Mouse (Mus musculus) bone marrow macrophage, adult 2 months (primary cell): ENCODE results near the gene Mob3a. TPM values are rescaled to one million over a fixed set of nuclear protein-coding genes. Genes with fewer than 3 reads are reported as not detected.

ENCODE experiments used
- H3K27ac ChIP-seq: 2 replicates; pipeline ENCODE4 v1.5.1; 2012; ENCODE audit warnings: low read depth, low read length; ENCODE audit not compliant: insufficient read depth
- H3K4me1 ChIP-seq: 2 replicates; pipeline ENCODE4 v1.6.1; 2012; ENCODE audit warnings: low read length; ENCODE audit not compliant: control insufficient read depth, insufficient read depth
- H3K4me3 ChIP-seq: 2 replicates; pipeline ENCODE4 v1.5.1; 2012; ENCODE audit warnings: mild to moderate bottlenecking, low read length, moderate library complexity; ENCODE audit not compliant: insufficient read depth
- CTCF ChIP-seq: IDR thresholded peaks from 2 replicates; pipeline ENCODE4 v1.5.1; 2012; ENCODE audit warnings: low read depth, mild to moderate bottlenecking, low read length, moderate library complexity
- POLR2A ChIP-seq: IDR thresholded peaks from 2 replicates; pipeline ENCODE4 v1.6.1; 2012; ENCODE audit warnings: mild to moderate bottlenecking, low read depth, low read length, borderline replicate concordance
- polyA plus RNA-seq: library from polyadenylated mRNA; stranded (reverse); fragments of >200 nt; gene quantifications from 2 replicates; pipeline ENCODE4 v1.2.4, GENCODE M21; 2012; ENCODE audit not compliant: missing spikeins, insufficient read depth, insufficient read length

The Mob3a gene
- polyA plus RNA-seq, 1 experiment = 53.3 TPM

DNA sequence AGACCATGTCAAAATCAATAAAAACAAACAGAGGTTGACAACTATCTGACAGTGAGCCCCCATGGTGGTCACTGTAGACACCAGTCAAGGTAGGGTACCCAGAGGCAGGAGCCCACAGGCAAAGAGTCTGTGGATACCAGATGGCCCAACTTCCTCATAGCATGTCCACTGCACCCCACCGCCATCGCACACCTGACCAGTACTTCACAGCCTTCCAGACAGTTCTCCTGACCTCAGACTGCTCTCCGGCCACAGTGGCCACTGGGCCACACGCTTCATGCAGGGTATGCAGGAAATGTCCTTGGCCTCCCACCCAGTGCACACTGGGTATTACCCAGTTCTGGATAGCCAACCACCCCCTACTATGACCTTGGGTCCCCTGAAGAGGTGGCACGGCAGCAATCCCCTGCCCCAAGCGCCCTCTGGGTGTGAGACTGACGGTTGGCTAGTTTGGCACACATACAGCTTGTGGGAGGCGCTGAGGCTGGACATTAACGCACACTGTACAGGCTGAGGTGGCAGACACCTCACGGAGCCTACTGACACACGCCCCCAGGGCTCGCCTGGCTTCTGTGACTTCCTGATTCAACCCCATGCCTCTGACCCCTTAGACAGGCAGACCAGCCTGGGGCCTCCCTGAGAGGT lies 8.3 kb downstream of the Mob3a start:
- H3K4me1 ChIP-seq = peaks cover 60% of the 10 kb centered on the region
- no peak for TF ChIP-seq CTCF
- TF ChIP-seq POLR2A = no peak
- no peak overlapping the region for H3K4me3 ChIP-seq
- peak overlapping the region; percentile 88 for H3K27ac ChIP-seq

DNA sequence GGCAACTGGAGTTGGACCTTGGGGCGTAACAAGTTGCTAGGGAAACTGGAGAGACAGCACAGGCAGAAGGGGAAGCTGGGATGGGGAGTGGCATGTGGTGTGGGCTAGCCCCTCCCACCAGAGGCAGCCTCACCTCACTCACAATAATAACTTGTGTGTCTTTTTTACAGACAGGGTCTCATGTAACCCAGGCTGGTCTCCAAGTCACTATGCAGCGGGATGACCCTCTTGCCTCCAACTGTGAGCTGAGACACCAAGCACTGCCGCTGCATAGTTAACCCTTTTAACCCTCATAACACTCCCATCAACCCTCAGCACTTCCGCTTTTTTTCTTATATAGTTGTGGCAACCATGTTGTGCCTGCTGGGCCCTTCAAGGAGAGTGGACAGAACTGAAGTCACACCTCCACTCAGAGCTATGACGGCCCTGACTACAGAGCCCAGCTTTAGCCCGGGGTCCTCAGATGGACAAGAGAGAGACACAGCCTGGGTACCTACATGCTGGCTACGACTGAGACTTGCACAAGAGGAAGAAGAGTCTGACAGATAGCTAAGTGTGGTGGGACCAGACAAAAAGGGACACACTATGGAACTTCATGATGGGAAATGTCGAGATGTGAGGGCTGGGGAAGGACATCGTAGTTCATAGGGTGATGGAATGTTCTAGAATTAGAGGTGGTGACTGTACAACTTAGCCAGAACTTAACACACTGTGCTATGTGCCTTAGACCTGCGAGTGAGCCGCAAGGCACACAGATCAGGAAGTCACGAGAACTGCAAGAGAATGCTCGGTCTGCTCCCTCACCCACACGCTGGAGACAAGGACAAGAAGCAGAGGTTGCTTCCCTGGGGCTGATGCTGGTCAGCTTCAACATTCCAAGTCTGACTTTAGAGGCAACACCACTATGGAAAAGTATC lies 9.3 kb downstream of the Mob3a start:
- Histone ChIP-seq H3K27ac (peak overlapping the region; percentile 88), H3K4me3 (peak overlapping the region; percentile 31), H3K4me1 (peaks cover 51% of the 10 kb centered on the region)
- TF ChIP-seq CTCF (no peak), POLR2A (no peak)

DNA sequence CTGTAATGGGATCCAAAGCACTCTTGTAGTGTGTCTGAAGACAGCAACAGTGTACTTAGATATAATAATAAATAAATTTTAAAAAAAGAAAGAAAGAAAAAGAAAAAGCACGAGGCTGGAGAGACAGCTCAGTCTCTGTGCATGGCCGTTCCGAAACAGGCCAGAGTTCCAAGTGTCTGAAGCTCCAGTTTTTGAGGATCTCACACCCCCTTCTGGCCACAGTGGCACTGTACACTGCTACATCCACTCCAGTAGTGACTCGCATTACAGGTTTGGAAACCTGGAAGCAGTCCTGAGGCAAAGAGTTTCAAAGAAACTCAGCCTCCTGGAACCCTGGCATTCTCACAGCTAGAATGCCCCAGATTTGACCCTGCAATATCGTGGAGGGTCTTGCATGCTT lies 13.9 kb downstream of the Mob3a start:
- peaks cover 12% of the 10 kb centered on the region for H3K4me1 ChIP-seq
- no peak overlapping the region for H3K27ac ChIP-seq
- peak; percentile 36 for TF ChIP-seq CTCF
- TF ChIP-seq POLR2A = no peak
- no peak overlapping the region for H3K4me3 ChIP-seq

DNA sequence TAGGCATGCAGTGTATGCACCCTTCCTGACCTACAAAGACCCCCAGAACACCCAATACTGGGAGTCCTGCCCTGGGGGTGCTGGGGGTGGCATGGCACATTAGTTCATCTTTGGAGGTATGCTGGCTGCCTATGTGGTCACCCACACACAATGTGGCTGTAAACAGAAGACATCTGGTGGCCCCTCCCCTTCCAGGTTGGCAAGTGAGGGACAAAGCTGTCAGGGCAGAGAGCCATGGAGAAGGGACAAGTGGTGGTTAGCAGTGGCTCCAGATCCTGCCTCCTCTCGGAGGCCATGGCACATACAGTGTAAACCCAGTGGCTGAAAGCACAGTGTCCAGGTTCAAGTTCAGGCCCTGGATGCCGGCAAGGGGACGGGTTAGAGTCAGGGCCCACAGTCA lies 15.2 kb downstream of the Mob3a start:
- no peak overlapping the region for H3K27ac ChIP-seq
- H3K4me1 ChIP-seq = peaks cover 5% of the 10 kb centered on the region
- no peak overlapping the region for H3K4me3 ChIP-seq
- TF ChIP-seq POLR2A (no peak), CTCF (no peak)

DNA sequence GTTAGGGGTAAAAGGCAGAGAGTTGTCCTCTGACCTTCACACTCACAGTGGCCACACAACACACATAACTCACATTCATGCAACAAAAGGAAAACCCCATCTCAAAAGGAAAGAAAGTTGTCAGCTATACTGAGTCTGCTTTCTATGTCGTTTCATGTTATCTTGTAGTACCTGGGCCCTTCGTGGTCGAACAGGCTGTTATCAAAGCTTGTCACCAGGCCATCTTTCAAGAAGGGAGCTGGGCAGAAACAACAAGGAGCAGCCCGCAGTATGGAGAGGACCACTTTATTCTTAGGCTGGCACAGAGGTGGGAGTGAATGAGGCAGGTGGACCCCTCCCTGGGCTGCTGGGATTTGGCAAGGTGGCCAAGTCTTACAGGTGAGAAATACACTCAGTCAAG lies 16.8 kb downstream of the Mob3a start:
- Histone ChIP-seq H3K4me3 (no peak overlapping the region), H3K27ac (no peak overlapping the region), H3K4me1 (peaks cover 12% of the 10 kb centered on the region)
- no peak for TF ChIP-seq CTCF
- TF ChIP-seq POLR2A = no peak

DNA sequence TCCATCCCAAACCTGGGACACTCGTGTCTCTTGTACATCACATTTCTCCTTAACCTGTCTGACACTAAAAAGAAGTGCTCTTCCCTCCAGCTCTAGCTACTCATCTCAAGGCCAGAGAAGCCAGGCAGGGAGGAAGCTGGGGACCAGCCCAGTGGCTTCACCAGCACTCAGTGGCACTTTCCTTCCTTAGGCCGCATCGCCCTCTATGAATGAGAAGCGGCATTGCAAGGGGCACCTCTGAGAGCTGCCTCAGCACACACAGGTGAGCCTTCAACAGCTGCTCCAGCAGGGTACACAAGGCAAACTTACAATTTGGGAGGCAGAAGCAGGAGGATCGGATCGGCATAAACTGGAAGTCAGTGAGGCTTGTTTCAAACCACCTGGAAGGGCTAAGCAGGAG lies 17.6 kb downstream of the Mob3a start:
- Histone ChIP-seq H3K4me3 (no peak overlapping the region), H3K27ac (no peak overlapping the region), H3K4me1 (peaks cover 19% of the 10 kb centered on the region)
- TF ChIP-seq POLR2A = no peak
- peak; percentile 36; the same call in 1 of the 2 replicates for TF ChIP-seq CTCF

DNA sequence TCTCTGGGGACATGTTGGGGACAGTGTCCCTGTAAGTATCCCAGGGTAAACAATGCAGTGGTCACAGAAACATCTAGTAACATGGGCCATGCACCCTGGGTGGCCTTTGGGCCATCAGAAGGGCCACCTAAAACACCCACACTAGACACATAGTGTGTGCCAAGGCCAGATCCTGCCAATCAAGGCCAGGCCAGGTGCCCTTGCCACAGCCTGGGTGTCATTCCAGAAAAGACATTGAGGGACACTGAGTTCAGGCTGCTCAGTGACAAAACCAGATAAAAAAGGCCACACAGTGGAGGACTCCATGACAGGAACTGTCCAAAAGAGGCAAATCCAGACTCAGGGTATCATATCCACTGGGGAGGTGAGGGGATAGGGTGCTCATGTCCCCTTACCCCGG lies 18.1 kb downstream of the Mob3a start:
- no peak overlapping the region for H3K4me3 ChIP-seq
- H3K27ac ChIP-seq = no peak overlapping the region
- H3K4me1 ChIP-seq = peaks cover 24% of the 10 kb centered on the region
- TF ChIP-seq POLR2A (no peak), CTCF (no peak)

DNA sequence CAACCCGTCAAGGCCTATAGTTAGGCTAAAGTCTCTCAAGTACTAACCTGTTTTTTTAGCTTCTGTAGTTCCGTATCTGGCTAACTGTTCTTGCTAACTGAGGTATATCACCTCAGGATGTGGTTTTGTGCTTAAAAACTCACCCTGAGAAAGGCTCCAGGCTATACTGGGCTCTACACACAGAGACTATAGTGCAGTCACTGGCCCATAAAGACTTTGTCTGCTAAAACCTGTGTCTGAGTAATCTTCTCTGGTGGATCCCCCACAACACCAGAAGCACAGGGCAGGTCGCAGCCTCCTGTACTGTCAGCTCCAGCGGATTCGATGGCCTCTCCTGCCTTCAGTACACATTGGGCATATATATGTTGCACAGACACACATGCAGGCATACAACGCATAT lies 19.8 kb downstream of the Mob3a start:
- no peak for TF ChIP-seq POLR2A
- no peak for TF ChIP-seq CTCF

DNA sequence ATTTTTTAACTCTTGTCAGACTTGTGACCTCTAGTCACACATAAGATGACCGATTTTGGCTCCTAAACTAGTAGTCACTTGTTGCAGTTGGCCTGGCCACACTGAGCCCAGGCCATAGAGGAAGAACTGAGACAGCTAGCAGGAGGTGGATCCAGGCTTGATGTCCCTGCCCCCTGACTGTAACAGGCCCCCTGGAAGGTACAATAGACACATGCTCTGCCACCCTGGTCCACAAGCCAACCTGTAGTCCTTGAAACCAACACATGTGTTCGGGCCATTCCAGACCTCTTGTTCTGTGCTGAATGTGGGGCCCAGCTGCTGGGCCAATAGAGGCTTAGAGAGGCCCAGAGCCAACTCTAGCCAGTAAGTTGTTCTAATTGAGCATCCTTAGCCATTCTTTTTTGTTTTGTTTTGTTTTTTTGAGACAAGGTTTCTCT lies 21.5 kb downstream of the Mob3a start:
- Histone ChIP-seq H3K4me1 (peaks cover 29% of the 10 kb centered on the region), H3K4me3 (no peak overlapping the region), H3K27ac (peak overlapping the region; percentile 99)
- TF ChIP-seq POLR2A (no peak), CTCF (no peak)

More for the DNA sequence above, 19.8 kb downstream of the Mob3a start:
- H3K4me1 ChIP-seq = peaks cover 29% of the 10 kb centered on the region
- no peak overlapping the region for H3K27ac ChIP-seq
- H3K4me3 ChIP-seq = no peak overlapping the region

DNA sequence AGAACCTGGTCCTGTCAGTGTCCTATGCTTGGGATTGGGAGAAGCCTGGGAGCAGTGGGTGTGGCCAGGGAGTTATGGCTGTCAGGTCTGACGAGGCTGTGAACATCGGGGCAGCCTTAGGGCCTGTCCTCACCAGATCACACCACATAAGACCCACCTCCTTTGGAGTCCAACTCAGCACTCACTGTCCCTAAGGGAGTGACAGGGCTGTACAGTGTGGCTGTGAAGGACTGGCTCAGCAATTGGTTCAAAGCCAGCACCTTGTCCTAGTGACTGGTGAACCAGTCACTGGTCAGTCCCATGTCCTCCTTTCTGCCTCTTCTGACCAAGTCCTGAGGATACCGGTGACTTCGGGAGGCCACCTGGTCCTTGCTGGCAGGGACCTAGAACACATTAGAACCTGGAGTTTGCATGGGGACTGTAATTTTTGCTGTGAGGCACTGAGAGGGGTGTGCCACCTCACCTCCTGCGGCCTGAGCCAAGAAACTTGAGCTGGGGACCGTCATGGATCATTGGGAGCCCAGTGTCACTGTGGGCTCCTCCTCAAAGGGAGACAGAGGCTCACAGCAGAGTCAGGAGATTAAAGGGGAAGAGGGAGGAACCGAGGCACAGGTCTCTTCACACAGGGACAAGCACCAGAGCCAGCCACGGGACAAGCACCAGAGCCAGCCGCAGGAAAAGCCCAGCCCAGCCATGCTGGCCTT lies 22.1 kb downstream of the Mob3a start:
- Histone ChIP-seq H3K4me3 (no peak overlapping the region), H3K4me1 (peaks cover 29% of the 10 kb centered on the region), H3K27ac (peak overlapping the region; percentile 99)
- TF ChIP-seq CTCF (no peak), POLR2A (no peak)
